Mouse (Mus musculus) naive thymus-derived CD4-positive, alpha-beta T cell, adult 2 months (primary cell): ENCODE measurements around the gene Zscan21.
A peak's percentile ranks its signal among the peaks of the same experiment; 100 is the strongest.

Experiments
- DNase-seq: peaks from one replicate; pipeline ENCODE4 v3.0.0-alpha.2; 2011; ENCODE audit warnings: low read depth

The Zscan21 gene

DNA sequence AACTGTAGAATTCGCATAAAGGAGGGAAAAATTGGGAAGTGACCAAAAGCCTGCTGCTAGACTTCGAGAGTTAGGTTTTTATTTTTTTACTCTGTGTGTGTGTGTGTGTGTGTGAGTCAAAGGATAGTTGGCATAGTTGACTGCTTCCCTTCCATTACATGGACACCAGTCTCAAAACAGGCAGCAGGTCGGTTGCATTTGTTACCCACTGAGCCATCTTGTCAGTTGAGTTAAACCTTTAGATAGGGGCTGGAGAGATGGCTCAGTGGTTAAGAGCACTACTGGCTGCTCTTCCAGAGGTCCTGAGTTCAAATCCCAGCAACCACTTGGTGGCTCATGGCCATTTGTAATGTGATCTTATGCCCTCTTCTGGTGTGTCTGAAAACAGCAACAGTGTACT is 1.3 kb downstream of the Zscan21 start:
- no peak for DNase-seq

DNA sequence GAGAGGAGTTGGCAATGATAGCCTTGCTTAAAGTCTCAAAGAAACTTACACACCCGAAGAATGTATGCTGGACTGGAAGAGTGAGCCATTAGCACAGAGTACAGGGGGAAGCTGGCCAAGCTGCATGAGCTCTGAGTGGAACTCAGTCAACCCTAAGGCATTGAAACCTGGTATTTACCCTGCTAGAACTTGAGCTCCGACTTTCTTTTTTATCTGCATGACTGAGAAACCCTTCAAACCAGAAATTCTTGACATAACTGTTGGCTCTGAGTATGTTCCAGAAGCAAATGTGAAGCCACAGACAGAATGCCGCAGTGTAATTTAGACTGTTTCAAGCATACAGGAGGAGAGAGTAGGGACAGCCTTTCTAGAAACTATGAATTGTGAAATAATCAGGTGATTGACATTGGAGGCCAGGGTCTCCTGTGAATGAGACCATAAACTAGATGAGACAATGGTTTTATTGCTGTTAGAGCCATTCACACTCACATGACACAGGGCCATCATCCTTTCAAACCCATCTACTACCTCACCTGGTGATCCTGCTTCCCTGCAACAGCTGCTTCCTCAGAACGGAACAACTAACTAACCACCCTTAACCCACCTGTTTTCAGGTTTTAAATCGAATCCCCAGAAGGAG is 15.8 kb downstream of the Zscan21 start:
- no peak for DNase-seq

DNA sequence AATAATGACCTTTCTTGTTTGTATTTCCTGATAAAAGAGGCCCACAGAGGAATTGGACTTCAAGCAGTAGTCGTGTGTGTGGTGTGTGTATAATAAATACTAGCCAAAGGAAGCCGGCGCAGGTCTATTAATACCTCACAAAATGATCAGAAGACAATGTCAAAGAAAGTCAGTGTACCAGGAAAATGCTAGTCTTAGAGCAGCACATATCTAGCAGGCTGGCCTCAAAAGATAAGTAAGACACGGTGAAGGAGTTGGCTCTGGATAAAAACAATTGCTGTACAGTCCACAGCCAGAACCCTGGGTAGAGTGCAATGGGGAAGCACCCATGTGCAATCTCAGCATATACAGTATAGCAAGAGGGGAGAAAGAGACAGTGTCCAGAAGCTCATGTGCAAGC is 20.6 kb downstream of the Zscan21 start:
- DNase-seq, result no peak

DNA sequence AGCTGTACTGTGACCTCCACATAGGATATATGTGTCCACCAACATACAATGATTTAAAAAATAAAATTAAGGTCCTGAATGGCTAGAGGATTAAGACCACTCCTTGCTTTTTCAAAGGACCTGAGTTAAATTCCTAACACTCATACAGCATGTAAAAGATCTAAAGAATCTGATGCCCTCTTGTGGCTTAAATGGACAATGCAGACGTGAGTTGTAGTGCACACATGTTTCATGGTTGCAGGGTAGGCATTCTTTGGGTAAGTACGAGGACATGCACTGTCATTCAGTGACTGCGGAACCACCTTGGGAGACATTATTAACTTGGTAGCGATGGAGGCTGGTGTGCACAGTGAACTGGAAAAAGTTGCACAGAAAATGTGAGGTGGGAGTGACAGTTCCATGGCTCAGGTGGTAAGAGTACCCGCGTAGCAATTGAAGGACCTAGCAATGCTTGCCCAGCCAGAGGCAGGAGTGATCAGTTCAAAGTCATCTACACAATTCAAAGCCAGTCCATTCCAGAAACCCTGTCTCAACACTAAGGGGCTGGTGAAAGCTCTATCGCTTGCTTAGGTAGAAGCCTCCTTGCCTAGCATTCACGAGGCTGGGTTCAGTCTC is 21.3 kb downstream of the Zscan21 start:
- DNase-seq, result peak; percentile 77

DNA sequence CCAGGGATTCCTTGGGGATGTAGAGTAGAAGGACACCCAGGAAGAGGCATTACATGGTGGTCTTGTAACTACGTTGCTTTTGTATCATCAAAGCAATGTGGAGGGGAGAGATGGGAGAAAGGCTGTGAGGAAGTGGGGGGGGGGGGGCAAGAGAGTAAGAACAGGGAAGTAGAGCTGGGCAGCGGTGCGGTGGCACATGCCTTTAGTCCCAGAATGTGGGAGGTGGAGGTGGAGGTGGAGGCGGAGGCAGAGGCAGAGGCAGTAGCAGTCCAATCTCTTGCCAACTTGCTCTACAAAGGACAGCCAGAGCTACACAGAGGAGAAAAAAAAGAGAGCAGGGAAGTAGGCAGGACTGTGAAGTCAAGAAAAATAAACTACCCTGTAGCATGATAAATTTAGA is 21.9 kb downstream of the Zscan21 start:
- no peak for DNase-seq

DNA sequence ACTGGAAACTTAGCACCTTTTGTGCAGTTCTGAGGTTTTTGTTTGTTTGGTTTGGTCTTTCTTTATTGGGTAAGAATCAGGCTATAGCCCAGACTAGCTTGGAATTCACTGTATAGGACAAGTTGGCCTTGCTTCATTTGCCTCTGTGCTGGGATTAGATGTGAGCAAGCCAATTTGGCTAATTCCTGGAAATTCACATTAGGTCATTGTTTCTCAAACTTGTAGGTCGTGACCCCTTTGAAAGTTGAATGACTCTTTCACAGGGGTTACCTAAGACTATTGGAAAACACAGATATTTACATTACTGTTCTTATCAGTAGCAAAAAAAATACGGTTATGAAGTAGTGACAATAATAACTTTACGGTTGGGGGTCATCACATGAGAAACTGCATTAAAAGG is 37.7 kb downstream of the Zscan21 start:
- DNase-seq, result no peak

DNA sequence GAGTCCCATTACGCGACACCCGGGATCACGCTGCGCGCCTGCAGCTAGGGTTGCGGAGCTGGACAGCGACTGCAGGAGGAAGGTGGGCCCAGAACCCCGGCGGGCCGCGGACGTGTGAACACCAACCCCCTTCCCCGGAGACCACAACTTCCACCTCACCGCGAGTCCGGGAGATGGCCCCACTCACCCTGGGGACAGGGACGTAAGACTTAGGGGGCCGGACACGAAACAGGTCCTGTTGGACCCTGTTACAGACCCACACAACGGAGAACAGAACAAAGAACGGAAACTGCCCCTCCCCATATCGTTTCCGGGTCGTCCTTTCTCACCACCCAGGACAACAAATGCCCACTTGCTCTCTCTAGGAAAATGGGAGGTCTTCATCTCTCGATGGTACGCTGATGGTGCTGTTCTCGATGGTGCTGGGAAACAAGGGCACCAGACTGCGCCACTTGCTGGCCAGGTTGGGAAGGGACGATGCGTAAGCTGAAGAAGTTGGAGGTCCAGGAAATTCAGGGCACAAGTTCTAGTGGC is 38.8 kb downstream of the Zscan21 start, which contains the start of gene Zfp113:
Gene Zfp113, minus strand, starts transcription at position 302 of the 534 bp plus-strand sequence.
- peak; percentile 93 for DNase-seq

DNA sequence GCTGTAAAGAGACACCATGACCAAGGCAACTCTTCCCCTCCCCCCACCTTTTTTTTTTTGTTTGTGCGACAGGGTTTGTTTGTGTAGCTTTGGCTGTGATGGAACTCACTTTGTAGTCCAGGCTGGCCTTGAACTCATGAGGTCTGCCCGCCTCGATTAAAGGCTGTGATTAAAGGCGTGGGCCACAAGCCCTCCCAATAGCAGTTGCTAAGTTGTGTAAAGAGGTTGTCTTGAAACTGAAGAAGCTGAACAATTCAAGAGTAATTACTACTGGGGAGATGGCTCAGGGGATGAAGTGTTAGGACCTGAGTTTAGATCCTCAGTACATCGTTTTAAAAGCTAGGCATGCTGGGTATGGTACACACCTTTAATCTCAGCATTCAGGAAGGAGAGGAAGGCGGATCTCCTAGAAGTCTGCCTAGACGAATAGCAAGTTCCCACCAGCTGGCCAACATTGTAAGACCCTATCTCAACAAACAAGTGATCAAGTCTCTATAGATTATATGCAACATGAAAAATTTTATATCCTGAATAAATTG is 43.6 kb downstream of the Zscan21 start:
- DNase-seq, result no peak

DNA sequence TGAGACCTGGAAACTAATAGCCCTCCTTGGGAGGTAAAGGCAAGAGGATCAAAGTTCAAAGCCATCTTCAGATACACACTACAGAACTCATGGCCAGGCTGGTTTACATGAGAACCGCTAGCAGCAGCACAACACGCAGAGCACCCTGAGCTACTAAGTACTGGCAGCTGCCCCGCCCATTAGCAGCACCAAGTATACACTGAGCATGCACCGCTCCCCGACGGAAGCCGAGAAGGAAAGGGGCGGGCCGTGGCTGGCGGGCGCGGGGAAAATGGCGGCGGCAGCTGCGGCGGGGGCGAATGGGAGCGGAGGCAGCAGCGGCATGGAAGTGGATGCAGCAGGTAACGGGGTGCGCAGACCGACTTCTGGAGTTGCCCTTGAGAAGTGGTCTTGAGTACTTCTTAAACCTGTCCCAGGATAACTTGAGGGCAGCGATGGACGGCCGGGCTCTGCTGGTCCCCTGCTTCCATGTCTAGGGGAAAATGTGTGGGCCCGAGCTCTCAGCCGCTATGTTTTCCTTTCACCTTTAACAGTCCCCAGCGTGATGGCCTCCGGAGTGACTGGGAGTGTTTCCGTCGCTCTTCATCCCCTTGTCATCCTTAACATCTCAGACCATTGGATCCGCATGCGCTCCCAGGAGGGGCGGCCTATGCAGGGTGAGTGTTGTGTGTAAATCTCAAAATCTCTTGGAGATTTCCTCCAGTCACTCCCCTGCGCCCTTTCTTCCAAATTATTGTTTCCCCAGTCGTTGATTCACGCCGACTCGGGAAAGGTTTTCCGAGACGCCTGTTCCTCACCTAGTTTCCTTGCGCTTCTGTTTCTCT is 44.4 kb downstream of the Zscan21 start, which contains the start of gene Cops6:
Gene Cops6, plus strand, starts transcription at position 230 of the 824 bp plus-strand sequence.
- peak; percentile 95 for DNase-seq

DNA sequence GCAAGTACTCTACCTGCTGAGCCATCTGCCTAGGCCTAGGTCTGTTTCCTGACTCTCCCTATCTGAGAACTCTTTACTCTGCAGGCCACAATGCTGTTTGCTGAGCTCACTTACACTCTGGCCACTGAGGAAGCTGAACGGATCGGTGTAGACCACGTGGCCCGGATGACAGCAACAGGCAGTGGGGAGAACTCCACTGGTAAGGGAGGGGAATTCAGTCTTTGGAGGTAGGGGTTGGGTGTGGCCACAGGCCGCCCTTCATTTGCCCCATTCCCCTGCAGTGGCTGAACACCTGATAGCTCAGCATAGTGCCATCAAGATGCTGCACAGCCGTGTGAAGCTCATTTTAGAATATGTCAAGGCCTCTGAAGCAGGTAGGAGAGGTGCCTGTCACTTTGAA is 46.3 kb downstream of the Zscan21 start:
- DNase-seq, result no peak

DNA sequence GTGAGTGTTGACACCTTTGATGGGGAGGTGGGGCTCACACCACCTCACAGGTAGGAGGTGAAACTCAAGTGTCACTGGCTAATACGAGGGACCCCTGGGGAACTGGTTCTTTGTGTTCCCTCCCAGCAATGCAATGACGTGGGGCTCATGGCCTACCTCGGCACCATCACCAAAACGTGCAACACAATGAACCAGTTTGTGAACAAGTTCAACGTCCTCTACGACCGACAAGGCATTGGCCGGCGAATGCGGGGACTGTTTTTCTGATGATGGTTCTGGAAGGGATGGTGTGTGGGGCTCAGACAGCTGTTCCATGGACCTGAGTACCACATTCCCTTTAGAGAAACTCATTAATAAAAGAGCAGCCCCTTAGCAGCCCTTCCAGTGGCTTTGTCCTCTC is 46.9 kb downstream of the Zscan21 start:
- DNase-seq, result no peak

DNA sequence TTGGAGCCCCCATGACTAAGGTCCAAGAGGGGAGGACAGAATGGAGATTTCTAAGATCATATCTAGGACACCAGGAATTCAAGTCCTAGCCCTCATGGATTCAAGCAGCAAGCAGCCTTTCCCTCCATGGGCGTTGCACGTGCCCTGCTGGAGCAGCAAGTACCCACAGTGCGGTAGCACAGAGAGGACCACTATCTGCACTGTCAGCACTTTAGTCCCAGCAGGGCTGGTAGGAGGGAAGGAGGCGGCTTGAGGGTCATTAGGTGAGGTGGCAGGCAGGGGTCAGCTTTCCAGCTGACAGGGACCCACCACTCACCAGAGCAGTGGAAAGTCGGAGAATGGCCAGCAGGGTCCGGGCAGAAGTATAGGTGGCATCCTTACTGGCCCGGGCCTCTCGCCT is 48.9 kb downstream of the Zscan21 start:
- no peak for DNase-seq

DNA sequence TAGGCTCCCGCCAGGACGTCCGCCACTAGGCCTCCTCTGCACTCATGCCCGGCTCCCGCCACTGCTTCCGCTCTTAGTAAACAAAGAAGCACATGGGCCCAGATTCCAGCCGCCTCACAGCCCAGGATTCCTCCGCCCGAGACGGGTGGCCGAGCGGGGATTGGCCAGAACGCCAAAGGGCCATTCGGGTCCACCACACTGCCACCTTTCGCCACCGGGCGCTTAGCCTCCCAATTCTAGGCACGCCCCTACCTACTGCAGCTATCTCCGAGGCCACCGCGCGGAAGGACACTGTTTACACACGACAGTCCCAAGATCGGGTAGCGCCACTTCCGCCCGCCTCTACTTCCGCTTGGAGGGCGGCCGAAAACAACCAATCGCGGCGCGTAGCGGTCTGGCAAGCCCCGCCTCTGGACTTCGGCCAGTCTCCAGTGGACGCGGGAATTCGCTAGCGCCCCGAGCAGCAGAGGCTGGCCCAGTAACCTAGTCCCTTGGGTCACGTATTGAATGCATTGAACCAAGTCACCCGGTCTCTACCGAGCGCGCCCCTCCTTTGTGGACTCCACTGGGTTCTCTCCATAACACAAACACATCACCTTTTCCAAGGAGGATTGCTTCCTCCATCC is 54.3 kb downstream of the Zscan21 start:
- peak; percentile 93 for DNase-seq

DNA sequence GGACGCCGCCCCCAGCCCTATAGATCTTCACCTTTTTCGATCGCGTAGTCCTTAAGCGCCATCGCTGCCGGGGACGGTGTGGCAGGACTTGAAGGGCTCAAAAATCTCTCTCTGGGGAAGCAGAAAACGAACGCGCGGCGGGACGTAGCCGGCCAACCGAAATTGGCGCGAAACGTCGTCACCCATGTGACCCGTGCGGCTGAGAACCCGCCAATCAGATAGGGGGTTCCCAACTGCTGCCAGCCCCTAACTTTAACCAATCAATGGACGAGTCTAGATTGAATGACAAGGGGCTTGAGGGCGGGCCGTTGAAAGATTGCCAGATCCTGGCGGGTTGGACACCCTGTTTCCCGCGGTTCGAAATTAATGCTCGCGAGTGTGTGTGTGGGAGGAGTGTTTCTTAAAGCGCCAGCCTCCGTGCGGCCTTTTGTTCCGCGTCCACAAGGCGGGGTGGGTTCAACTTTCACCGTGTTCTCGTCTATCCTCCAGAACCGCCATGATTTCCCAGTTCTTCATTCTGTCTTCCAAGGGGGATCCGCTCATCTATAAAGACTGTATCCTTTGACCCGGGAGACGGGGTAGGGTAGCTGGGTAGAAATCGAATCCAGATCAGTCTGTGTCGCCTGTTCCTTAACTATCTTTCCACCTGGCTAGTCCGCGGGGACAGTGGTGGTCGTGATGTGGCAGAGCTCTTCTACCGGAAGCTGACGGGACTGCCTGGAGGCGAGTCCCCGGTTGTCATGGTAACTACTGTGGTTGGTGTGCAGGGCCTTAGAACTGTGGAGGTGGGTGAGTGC is 55.2 kb downstream of the Zscan21 start, which contains the start of the genes Ap4m1 and Mcm7:
Gene Ap4m1, plus strand, starts transcription at position 308 of the 797 bp plus-strand sequence.
Gene Mcm7, minus strand, starts transcription at position 728 of the 797 bp plus-strand sequence.
- peak; percentile 94 for DNase-seq

DNA sequence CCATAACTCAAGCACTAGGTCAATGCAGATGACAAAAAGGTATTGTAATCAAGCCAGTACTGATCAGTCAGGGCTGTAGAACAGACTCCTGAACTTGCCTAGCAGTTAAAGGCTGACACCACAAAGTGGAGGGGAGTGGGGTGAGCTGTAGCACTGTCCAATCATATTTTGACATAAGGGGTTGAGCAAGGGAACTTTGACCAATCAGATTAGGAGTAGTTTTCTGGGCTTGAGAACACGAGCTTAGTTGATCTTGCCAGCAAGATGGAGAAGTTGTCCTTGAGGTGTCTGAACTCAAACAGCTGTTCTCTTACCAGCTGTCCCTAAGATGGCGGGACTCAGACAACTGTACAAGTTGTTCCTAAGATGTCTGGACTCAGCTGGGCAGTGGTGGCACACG is 56.5 kb downstream of the Zscan21 start:
- DNase-seq, result no peak
